Mouse (Mus musculus) embryonic facial prominence, embryonic 11.5 days (tissue): ENCODE results near the gene Gm20538. TPM values are rescaled to one million over a fixed set of nuclear protein-coding genes. Genes with fewer than 3 reads are reported as not detected.
A peak's percentile ranks its signal among the peaks of the same experiment; 100 is the strongest.

Experiments
- ATAC-seq: fragments of 200-750 bp; cut with Nextera tagmentation; replicated peaks from 2 replicates; pipeline ENCODE4 v1.8.0; 2017; ENCODE audit warnings: low read depth; ENCODE audit not compliant: insufficient number of reproducible peaks, low FRiP score, low TSS enrichment
- DNase-seq: peaks from one replicate; pipeline ENCODE4 v3.0.0-alpha.2; 2015; ENCODE audit warnings: low spot score
- H3K27ac ChIP-seq: fragments of 300-500 bp; sonication (generic); replicated peaks from 2 replicates; pipeline ENCODE4 v1.5.1; 2014; ENCODE audit warnings: mild to moderate bottlenecking, low read depth, low read length, control low read depth
- H3K27me3 ChIP-seq: fragments of 300-500 bp; sonication (generic); 2 replicates; pipeline ENCODE4 v1.6.1; 2014; ENCODE audit warnings: mild to moderate bottlenecking, low read length, moderate library complexity, mixed read lengths; ENCODE audit not compliant: control insufficient read depth, insufficient read depth
- H3K36me3 ChIP-seq: fragments of 300-500 bp; sonication (generic); replicated peaks from 2 replicates; pipeline ENCODE4 v1.6.1; 2014; ENCODE audit warnings: low read depth, mild to moderate bottlenecking, low read length, moderate library complexity, mixed read lengths; ENCODE audit not compliant: control insufficient read depth, insufficient read depth
- H3K4me1 ChIP-seq: fragments of 300-500 bp; sonication (generic); 2 replicates; pipeline ENCODE4 v1.6.1; 2014; ENCODE audit warnings: low read length, mixed read lengths; ENCODE audit not compliant: control insufficient read depth, insufficient read depth
- H3K4me2 ChIP-seq: fragments of 300-500 bp; sonication (generic); 2 replicates; pipeline ENCODE4 v1.6.1; 2014; ENCODE audit warnings: low read depth, mild to moderate bottlenecking, control low read depth, low read length, moderate library complexity
- H3K4me3 ChIP-seq: fragments of 300-500 bp; sonication (generic); 2 replicates; pipeline ENCODE4 v1.5.1; 2014; ENCODE audit warnings: low read depth, low read length, control low read depth
- H3K9ac ChIP-seq: fragments of 300-500 bp; sonication (generic); replicated peaks from 2 replicates; pipeline ENCODE4 v1.6.1; 2014; ENCODE audit warnings: mild to moderate bottlenecking, control low read depth, low read length
- H3K9me3 ChIP-seq: fragments of 300-500 bp; sonication (generic); replicated peaks from 2 replicates; pipeline ENCODE4 v1.6.1; 2016; ENCODE audit warnings: mild to moderate bottlenecking, low read length, inconsistent platforms, mixed read lengths; ENCODE audit not compliant: control insufficient read depth
- WGBS: fragments of 180-500 bp; shearing (Covaris S2); extraction: QIAGEN DNeasy Blood & Tissue Kit; methylation state at CpG from one replicate; pipeline ENCODE4 v1.1.7; 2014; 5-methylcytosine and 5-hydroxymethylcytosine counted together
- polyA plus RNA-seq: library from polyadenylated mRNA; unstranded; fragments of >200 nt; fragmentation: Nextera tagmentation; extraction: Ambion mirVana; gene quantifications from 2 replicates; pipeline ENCODE4 v1.2.1, GENCODE M21; 2014

The Gm20538 gene
- polyA plus RNA-seq, 1 experiment from 2014 or later, result not detected

DNA sequence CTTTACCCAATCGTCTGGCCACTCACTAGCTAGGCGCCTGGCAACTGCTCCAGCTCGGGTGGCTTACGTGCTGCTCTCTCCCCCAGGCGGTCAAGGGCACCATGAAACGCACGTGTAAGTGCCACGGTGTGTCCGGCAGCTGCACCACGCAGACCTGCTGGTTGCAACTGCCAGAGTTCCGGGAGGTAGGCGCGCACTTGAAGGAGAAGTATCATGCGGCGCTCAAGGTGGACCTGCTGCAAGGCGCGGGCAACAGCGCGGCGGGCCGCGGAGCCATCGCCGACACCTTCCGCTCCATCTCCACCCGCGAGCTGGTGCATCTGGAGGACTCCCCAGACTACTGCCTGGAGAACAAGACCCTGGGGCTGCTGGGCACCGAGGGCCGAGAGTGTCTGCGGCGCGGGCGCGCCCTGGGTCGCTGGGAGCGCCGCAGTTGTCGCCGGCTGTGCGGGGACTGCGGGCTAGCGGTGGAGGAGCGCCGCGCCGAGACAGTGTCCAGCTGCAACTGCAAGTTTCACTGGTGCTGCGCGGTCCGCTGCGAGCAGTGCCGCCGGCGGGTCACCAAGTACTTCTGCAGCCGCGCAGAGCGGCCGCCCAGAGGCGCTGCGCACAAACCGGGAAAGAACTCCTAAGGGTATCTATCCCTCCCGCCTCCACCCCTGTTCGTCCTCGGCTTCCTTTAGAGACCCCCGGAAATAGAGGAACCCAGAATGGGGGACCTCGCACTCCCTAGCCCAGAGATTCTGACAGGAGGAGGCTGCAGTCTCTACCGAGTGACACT, 41.0 kb downstream of the Gm20538 start:
- H3K9ac ChIP-seq, result peak overlapping the region; percentile 26
- peaks cover 10% of the 10 kb centered on the region for H3K4me1 ChIP-seq
- peaks cover 66% of the 10 kb centered on the region for H3K27me3 ChIP-seq
- ATAC-seq (no peak; the same call in 1 of the 2 replicates), DNase-seq (peak; percentile 64)
- H3K36me3 ChIP-seq, result no peaks in the 10 kb centered on the region
- H3K9me3 ChIP-seq, result no peaks in the 10 kb centered on the region
- H3K4me3 ChIP-seq, result peak overlapping the region; percentile 46
- under 1% methylated on average over 66 of the region's 66 CpGs for WGBS
- H3K27ac ChIP-seq, result no peak overlapping the region
- peak overlapping the region; percentile 96 for H3K4me2 ChIP-seq

GRCm38 (mm10) chr19:44510534-44511175, 42.0 kb downstream of the Gm20538 start:
- Histone ChIP-seq H3K4me3 (no peak overlapping the region), H3K36me3 (no peaks in the 10 kb centered on the region), H3K4me2 (peak overlapping the region; percentile 96), H3K27me3 (peaks cover 61% of the 10 kb centered on the region), H3K4me1 (peaks cover 10% of the 10 kb centered on the region), H3K9ac (no peak overlapping the region), H3K27ac (no peak overlapping the region), H3K9me3 (no peaks in the 10 kb centered on the region)
- DNase-seq, result no peak
- WGBS, result 4% methylated on average over 12 of the region's 12 CpGs
- no peak for ATAC-seq

GRCm38 (mm10) chr19:44502741-44503140, 49.9 kb downstream of the Gm20538 start:
- H3K4me1 ChIP-seq, result no peaks in the 10 kb centered on the region; the same call in 1 of the 2 replicates
- 76% methylated on average over 4 of the region's 4 CpGs for WGBS
- H3K27me3 ChIP-seq, result 0 out of 2 replicates have a peak, but pooled peaks cover 5% of the 10 kb centered on the region
- no peaks in the 10 kb centered on the region for H3K36me3 ChIP-seq
- no peak overlapping the region for H3K27ac ChIP-seq
- no peak for DNase-seq
- H3K4me2 ChIP-seq, result no peak overlapping the region
- no peak overlapping the region for H3K4me3 ChIP-seq
- no peak for ATAC-seq
- no peaks in the 10 kb centered on the region for H3K9me3 ChIP-seq
- H3K9ac ChIP-seq, result no peak overlapping the region

GRCm38 (mm10) chr19:44501925-44502324, 50.7 kb downstream of the Gm20538 start:
- H3K9me3 ChIP-seq, result no peaks in the 10 kb centered on the region
- 73% methylated on average over 6 of the region's 6 CpGs for WGBS
- H3K4me2 ChIP-seq, result no peak overlapping the region
- H3K27ac ChIP-seq, result no peak overlapping the region
- H3K4me1 ChIP-seq, result no peaks in the 10 kb centered on the region; the same call in 1 of the 2 replicates
- H3K9ac ChIP-seq, result no peak overlapping the region
- no peak overlapping the region for H3K4me3 ChIP-seq
- H3K27me3 ChIP-seq, result 0 out of 2 replicates have a peak, but pooled peaks cover 5% of the 10 kb centered on the region
- no peaks in the 10 kb centered on the region for H3K36me3 ChIP-seq
- ATAC-seq (no peak), DNase-seq (no peak)

GRCm38 (mm10) chr19:44500240-44500639, 52.4 kb downstream of the Gm20538 start:
- H3K9me3 ChIP-seq, result no peaks in the 10 kb centered on the region
- DNase-seq, result no peak
- H3K4me3 ChIP-seq, result no peak overlapping the region
- no peaks in the 10 kb centered on the region for H3K36me3 ChIP-seq
- no peak overlapping the region for H3K4me2 ChIP-seq
- H3K9ac ChIP-seq, result no peak overlapping the region
- 42% methylated on average over 5 of the region's 5 CpGs for WGBS
- H3K27ac ChIP-seq, result no peak overlapping the region
- no peaks in the 10 kb centered on the region; the same call in 1 of the 2 replicates for H3K4me1 ChIP-seq
- H3K27me3 ChIP-seq, result 0 out of 2 replicates have a peak, but pooled peaks cover 5% of the 10 kb centered on the region
- ATAC-seq, result no peak

DNA sequence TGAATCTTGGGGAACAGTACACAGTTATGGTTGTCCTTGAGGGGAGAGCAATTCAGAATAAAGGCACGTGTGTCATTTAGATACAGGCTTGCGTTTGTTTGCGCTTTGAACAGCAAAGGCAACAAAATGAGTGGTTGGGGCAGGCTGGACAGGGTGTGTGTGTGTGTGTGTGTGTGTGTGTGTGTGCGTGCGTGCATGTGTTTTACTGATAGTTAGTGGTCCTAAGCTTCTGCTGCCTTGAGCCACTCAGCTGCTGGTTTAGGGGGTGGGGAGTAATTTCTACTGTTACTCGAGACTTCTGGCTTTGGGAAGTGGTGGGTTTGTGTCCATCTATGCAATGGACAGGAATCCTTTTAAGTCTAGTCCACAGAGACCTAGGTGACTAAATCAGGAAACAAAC, 53.7 kb downstream of the Gm20538 start:
- 60% methylated on average over 6 of the region's 6 CpGs for WGBS
- Histone ChIP-seq H3K27me3 (peaks cover 6% of the 10 kb centered on the region; the same call in 1 of the 2 replicates), H3K4me3 (no peak overlapping the region), H3K36me3 (no peaks in the 10 kb centered on the region), H3K9ac (no peak overlapping the region), H3K4me2 (no peak overlapping the region), H3K4me1 (no peaks in the 10 kb centered on the region; the same call in 1 of the 2 replicates), H3K9me3 (no peaks in the 10 kb centered on the region), H3K27ac (no peak overlapping the region)
- DNase-seq (no peak), ATAC-seq (no peak)

DNA sequence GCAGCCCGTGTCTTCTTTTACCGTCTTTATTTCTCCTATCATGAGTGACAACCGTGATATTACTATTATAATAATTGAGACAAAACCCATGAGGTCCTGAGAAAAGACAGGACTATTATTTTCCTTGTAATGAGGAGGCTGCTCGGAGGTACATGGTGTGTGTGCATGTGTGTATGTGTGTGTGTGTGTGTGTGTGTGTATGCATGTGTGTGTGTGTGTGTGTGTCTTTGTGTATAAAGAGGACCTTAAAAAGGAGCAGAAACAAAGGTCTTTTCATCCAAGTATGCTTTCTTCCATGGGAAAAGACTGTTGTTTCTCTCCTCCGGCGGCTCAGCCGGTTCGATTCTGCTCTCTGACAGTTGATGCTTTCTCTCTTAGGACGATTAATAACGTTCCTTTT, 55.7 kb downstream of the Gm20538 start:
- H3K36me3 ChIP-seq, result no peaks in the 10 kb centered on the region
- no peaks in the 10 kb centered on the region; the same call in 1 of the 2 replicates for H3K4me1 ChIP-seq
- H3K27me3 ChIP-seq, result peaks cover 5% of the 10 kb centered on the region; the same call in 1 of the 2 replicates
- no peak overlapping the region for H3K4me2 ChIP-seq
- ATAC-seq (no peak), DNase-seq (no peak)
- no peak overlapping the region for H3K27ac ChIP-seq
- H3K9ac ChIP-seq, result no peak overlapping the region
- 62% methylated on average over 10 of the region's 10 CpGs for whole genome bisulfite sequencing
- H3K9me3 ChIP-seq, result no peaks in the 10 kb centered on the region
- H3K4me3 ChIP-seq, result no peak overlapping the region

- Histone ChIP-seq H3K27me3 (peaks cover 5% of the 10 kb centered on the region; the same call in 1 of the 2 replicates), H3K9ac (no peak overlapping the region), H3K9me3 (no peaks in the 10 kb centered on the region), H3K4me1 (no peaks in the 10 kb centered on the region; the same call in 1 of the 2 replicates), H3K36me3 (no peaks in the 10 kb centered on the region), H3K4me2 (no peak overlapping the region), H3K4me3 (no peak overlapping the region), H3K27ac (no peak overlapping the region)
- DNase-seq, result no peak
- 52% methylated on average over 8 of the region's 8 CpGs for WGBS
- no peak for ATAC-seq
These were observed 56.1 kb downstream of the Gm20538 start for GRCm38 (mm10) chr19:44496511-44496910.
